Mouse (Mus musculus): ENCODE results near the gene Chl1.

DNA sequence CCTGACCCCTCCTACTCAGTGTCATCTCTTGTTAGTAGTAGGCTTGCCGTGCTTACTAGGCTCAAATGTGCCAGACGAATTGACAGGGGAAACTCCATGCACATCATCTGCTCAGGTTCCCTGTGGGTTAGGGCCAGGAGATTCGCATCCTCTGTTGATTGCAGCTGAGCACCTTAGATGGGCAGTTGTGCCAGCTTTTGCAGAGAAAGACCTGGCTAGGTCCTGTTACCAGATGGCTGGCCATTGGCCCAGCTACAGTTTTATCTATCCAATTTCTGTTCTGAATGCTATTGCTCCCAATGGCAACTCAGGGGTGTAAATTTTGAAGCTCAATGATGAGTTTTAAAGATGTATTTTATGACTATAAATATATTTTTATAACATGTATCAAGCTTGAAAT is 256.4 kb downstream of the Chl1 start:
- TF ChIP-seq CTCF (IDR thresholded peaks at IDR 0.05) (no peak), EP300 (IDR thresholded peaks at IDR 0.05) (no peak)

All from lung, postnatal 0 days (tissue).